Mouse (Mus musculus): ENCODE data around the gene Brix1. TPM values are rescaled to one million over a fixed set of nuclear protein-coding genes. Genes with fewer than 3 reads are reported as not detected.

Gene Brix1
- total and polyA plus RNA-seq, 2 experiments from 2014 or later, result 9.9 to 64.8 TPM

DNA sequence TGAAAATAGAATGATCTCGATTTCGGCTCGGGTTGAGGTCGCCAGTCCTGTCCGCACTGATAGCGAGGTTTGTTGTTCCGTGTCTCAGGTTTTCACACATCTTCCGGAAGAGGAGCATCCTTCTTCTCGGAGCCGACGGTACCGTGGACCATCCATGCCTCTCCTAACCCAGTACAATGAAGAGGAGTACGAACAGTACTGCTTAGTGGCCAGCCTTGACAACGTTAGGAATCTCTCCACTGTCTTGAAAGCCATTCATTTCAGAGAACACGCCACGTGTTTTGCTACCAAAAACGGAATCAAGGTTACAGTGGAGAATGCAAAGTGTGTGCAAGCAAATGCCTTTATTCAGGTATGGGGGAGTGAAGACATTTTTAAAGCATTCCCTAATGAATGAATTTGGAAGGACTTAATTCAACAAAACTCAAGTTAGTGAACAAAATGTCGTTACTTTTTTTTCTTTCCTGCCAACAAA, 655 bp upstream of the Brix1 start:
- TF ChIP-seq CTCF (IDR thresholded peaks at IDR 0.05; ENCODE audit: low read depth), result no peak

GRCm38 (mm10) chr15:10470941-10471340, 14.8 kb downstream of the Brix1 start:
- ATAC-seq (no peak), DNase-seq (no peak)

More for the DNA sequence above, 655 bp upstream of the Brix1 start:
- Histone ChIP-seq H3K36me3 (ENCODE audit: insufficient read depth) (peaks cover 8% of the 10 kb centered on the region), H3K4me1 (ENCODE audit: insufficient read depth) (peaks cover 12% of the 10 kb centered on the region; the same call in 1 of the 2 replicates), H3K27me3 (ENCODE audit: insufficient read depth, low read length) (no peaks in the 10 kb centered on the region), H3K4me3 (ENCODE audit: low read depth, low read length) (peak overlapping the region; percentile 90), H3K4me2 (ENCODE audit: low read depth) (peak overlapping the region; percentile 71), H3K9me3 (ENCODE audit: low read length) (no peaks in the 10 kb centered on the region), H3K9ac (peak overlapping the region; percentile 72), H3K27ac (ENCODE audit: low read depth, low read length) (peak overlapping the region; percentile 87)
- ATAC-seq (peak; percentile 55), DNase-seq (no peak)
- WGBS, result 1% methylated on average over 18 of the region's 18 CpGs

GRCm38 (mm10) chr15:10470151-10470831, 15.5 kb downstream of the Brix1 start, which contains the start of gene Dnajc21:
Gene Dnajc21 (minus strand): TSS chr15:10470516.
- under 1% methylated on average over 67 of the region's 87 CpGs for WGBS
- Histone ChIP-seq H3K36me3 (ENCODE audit: insufficient read depth) (peaks cover 3% of the 10 kb centered on the region), H3K9ac (peak within 1 kb of the TSS; percentile 79), H3K4me2 (ENCODE audit: low read depth) (peak within 1 kb of the TSS; percentile 76), H3K27me3 (ENCODE audit: insufficient read depth, low read length) (no peaks in the 10 kb centered on the region), H3K4me1 (ENCODE audit: insufficient read depth) (0 out of 2 replicates have a peak, but pooled peaks cover 4% of the 10 kb centered on the region), H3K27ac (ENCODE audit: low read depth, low read length) (peak within 1 kb of the TSS; percentile 83), H3K4me3 (ENCODE audit: low read depth, low read length) (peak within 1 kb of the TSS; percentile 92), H3K9me3 (ENCODE audit: low read length) (no peaks in the 10 kb centered on the region)
- no peak for TF ChIP-seq CTCF (IDR thresholded peaks at IDR 0.05; ENCODE audit: low read depth)
- ATAC-seq, result peak; percentile 97
- peak; percentile 86 for DNase-seq

More at GRCm38 (mm10) chr15:10470941-10471340, 14.8 kb downstream of the Brix1 start:
- Histone ChIP-seq H3K4me3 (ENCODE audit: low read depth, low read length) (peak overlapping the region; percentile 92), H3K4me1 (ENCODE audit: insufficient read depth) (0 out of 2 replicates have a peak, but pooled peaks cover 4% of the 10 kb centered on the region), H3K27ac (ENCODE audit: low read depth, low read length) (no peak overlapping the region), H3K9ac (peak overlapping the region; percentile 79), H3K36me3 (ENCODE audit: insufficient read depth) (peaks cover 9% of the 10 kb centered on the region), H3K27me3 (ENCODE audit: insufficient read depth, low read length) (no peaks in the 10 kb centered on the region), H3K9me3 (ENCODE audit: low read length) (no peaks in the 10 kb centered on the region), H3K4me2 (ENCODE audit: low read depth) (peak overlapping the region; percentile 76)
- 9% methylated on average over 3 of the region's 3 CpGs for WGBS
- TF ChIP-seq CTCF (IDR thresholded peaks at IDR 0.05; ENCODE audit: low read depth), result no peak

- no peak; the same call in none of the 2 replicates for ATAC-seq
- H3K36me3 ChIP-seq (ENCODE audit: insufficient read depth), result no peaks in the 10 kb centered on the region; the same call in 1 of the 2 replicates
- H3K4me3 ChIP-seq (ENCODE audit: low read depth, low read length), result peak overlapping the region; percentile 92
- peak overlapping the region; percentile 79 for H3K9ac ChIP-seq
- H3K27me3 ChIP-seq (ENCODE audit: insufficient read depth, low read length), result no peaks in the 10 kb centered on the region
- no peaks in the 10 kb centered on the region for H3K9me3 ChIP-seq (ENCODE audit: low read length)
- under 1% methylated on average over 40 of the region's 40 CpGs for WGBS
- no peak for TF ChIP-seq CTCF (IDR thresholded peaks at IDR 0.05; ENCODE audit: low read depth)
- H3K4me1 ChIP-seq (ENCODE audit: insufficient read depth), result 0 out of 2 replicates have a peak, but pooled peaks cover 4% of the 10 kb centered on the region
- peak overlapping the region; percentile 83 for H3K27ac ChIP-seq (ENCODE audit: low read depth, low read length)
- DNase-seq, result peak; percentile 42
- peak overlapping the region; percentile 76 for H3K4me2 ChIP-seq (ENCODE audit: low read depth)
Measured at GRCm38 (mm10) chr15:10469641-10470150, 16.1 kb downstream of the Brix1 start.

- no peak for ATAC-seq
Measured at GRCm38 (mm10) chr15:10468761-10469160, 17.0 kb downstream of the Brix1 start.

DNA sequence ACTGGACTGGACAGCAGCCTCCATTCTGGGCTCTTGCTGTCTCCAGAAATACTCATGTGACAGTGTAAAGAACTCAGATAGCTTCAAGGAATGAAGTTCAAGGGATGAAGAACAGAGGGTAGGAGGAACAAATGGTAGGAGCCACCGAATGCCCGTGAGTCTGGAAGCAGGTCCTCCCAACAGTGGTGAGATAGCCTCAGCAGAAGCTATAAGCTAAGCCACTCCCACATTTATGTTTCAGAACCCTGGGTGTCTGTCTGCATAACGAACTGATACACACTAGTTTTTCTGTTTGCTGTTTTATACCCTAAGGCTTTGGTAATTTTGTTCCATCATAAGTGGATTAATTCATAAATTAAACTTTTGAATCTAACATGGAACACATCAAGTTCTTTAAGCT, 21.1 kb downstream of the Brix1 start:
- Histone ChIP-seq H3K9me3 (ENCODE audit: low read length) (no peaks in the 10 kb centered on the region), H3K36me3 (ENCODE audit: insufficient read depth) (peaks cover 24% of the 10 kb centered on the region), H3K4me2 (ENCODE audit: low read depth) (no peak overlapping the region), H3K27ac (ENCODE audit: low read depth, low read length) (no peak overlapping the region), H3K4me3 (ENCODE audit: low read depth, low read length) (no peak overlapping the region), H3K27me3 (ENCODE audit: insufficient read depth, low read length) (no peaks in the 10 kb centered on the region), H3K4me1 (ENCODE audit: insufficient read depth) (0 out of 2 replicates have a peak, but pooled peaks cover 4% of the 10 kb centered on the region), H3K9ac (no peak overlapping the region)
- ATAC-seq, result no peak
- TF ChIP-seq CTCF (IDR thresholded peaks at IDR 0.05; ENCODE audit: low read depth), result no peak
- DNase-seq, result no peak
- WGBS, result 97% methylated on average over 3 of the region's 3 CpGs

More at GRCm38 (mm10) chr15:10468761-10469160, 17.0 kb downstream of the Brix1 start:
- Histone ChIP-seq H3K27me3 (ENCODE audit: insufficient read depth, low read length) (no peaks in the 10 kb centered on the region), H3K4me1 (ENCODE audit: insufficient read depth) (0 out of 2 replicates have a peak, but pooled peaks cover 4% of the 10 kb centered on the region), H3K9me3 (ENCODE audit: low read length) (no peaks in the 10 kb centered on the region), H3K4me3 (ENCODE audit: low read depth, low read length) (no peak overlapping the region), H3K4me2 (ENCODE audit: low read depth) (no peak overlapping the region; the same call in 1 of the 2 replicates), H3K9ac (no peak overlapping the region), H3K36me3 (ENCODE audit: insufficient read depth) (no peaks in the 10 kb centered on the region), H3K27ac (ENCODE audit: low read depth, low read length) (no peak overlapping the region)
- 81% methylated on average over 3 of the region's 3 CpGs for WGBS
- TF ChIP-seq CTCF (IDR thresholded peaks at IDR 0.05; ENCODE audit: low read depth), result no peak
- DNase-seq, result no peak

DNA sequence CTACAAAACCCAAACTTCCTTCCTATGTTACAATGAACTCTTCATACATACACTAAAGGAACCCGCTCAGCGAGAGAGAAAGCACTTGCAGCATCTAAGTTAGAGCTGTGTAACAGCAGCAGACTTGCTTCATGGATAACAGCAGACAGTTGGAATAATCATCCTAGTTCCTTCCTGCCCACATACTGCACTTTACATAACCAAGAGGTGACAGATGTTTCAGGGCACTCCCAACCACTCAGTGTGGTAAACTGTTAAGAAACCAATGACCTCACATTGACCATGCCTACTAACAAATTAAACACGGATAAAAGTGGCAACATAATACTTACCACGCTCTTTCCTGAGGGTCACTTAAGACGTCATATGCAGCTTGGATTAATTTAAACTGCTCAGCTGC, 22.2 kb downstream of the Brix1 start:
- Histone ChIP-seq H3K4me1 (ENCODE audit: insufficient read depth) (no peaks in the 10 kb centered on the region), H3K4me3 (ENCODE audit: low read depth, low read length) (no peak overlapping the region), H3K9me3 (ENCODE audit: low read length) (no peaks in the 10 kb centered on the region), H3K9ac (no peak overlapping the region), H3K27ac (ENCODE audit: low read depth, low read length) (no peak overlapping the region), H3K36me3 (ENCODE audit: insufficient read depth) (peaks cover 31% of the 10 kb centered on the region), H3K4me2 (ENCODE audit: low read depth) (no peak overlapping the region), H3K27me3 (ENCODE audit: insufficient read depth, low read length) (no peaks in the 10 kb centered on the region)
- no peak for TF ChIP-seq CTCF (IDR thresholded peaks at IDR 0.05; ENCODE audit: low read depth)
- ATAC-seq, result no peak
- WGBS, result 87% methylated on average over 5 of the region's 5 CpGs
- no peak for DNase-seq
